Mouse (Mus musculus): ENCODE results near the gene Vegfa.

Gene Vegfa

DNA sequence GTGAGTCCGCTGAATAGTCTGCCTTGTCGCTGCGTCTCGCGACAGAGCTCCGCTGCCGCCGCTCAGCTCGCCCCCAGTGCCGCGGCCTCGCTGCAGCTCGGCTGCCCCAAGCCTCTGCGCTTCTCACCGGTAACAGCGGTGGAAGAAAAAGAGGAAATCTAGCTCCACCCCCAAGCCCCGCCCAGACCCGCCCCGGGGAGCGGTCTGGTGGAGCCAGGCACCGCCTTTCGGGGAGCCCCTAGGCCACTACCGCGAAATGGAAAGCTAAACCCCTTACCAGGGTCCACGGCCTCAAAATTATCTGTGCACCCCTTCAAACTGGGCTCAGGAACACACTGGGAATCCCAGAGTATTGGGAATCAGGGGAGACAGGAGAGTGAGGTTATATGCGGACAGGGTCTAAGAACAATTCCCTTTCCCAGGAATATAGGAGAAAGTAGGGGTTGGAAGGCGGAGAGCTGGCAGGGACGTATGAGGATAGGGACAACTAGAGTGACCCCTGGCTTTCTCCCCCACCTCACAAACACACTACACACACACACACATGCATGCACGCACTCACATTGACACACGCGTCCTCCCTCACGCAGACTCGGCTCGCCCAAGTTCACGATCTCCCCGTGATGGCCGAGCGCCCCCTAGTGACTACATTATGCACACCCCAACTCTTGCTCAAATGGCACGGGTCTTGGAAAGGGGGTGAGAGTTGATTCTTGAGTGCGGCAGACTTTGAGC lies at the start of gene Vegfa:
TSS of gene Vegfa (minus strand) at position 113 of the 735 bp plus-strand sequence.
- peak; percentile 95 for DNase-seq

DNA sequence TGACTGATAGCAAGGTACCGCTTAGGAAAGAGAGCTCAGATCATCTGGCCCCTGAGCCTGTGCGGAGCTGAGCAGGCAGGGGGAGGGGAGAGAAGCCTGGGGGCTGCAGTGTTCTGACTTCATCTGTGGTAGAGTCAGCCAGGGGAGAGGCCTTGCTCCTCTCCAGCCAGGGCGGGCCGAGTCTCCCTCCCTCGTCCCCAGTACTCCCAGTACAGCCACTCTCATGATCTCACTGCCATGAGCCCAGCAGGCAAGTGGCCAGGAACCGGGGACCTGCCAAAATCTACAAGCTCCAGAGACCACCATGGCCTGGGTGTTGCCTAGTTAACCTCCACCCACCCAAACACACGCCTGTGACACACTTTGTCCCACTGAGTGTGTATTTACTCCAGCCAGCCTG lies 49.5 kb upstream of the Vegfa start:
- no peak for DNase-seq

DNA sequence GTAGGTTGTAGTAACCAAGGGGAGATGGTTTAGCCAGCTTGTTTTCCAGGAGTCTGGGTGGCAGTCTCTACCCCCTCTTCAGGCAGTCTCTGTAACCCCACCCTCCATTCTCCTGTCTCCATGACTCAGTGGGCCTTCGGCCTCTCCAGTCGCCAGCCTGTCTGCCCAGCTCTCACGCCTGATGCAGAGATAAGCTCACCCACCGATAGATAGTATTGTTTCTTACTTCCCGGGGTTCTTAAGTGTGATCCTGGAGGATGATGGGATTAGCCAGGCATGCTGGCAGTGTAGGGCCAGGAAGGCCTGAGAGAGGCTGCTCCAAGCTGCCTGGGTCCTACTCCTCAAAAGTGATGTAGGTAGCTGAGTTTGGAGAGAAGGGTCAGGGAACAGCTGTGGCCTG lies 48.9 kb upstream of the Vegfa start:
- no peak for DNase-seq

DNA sequence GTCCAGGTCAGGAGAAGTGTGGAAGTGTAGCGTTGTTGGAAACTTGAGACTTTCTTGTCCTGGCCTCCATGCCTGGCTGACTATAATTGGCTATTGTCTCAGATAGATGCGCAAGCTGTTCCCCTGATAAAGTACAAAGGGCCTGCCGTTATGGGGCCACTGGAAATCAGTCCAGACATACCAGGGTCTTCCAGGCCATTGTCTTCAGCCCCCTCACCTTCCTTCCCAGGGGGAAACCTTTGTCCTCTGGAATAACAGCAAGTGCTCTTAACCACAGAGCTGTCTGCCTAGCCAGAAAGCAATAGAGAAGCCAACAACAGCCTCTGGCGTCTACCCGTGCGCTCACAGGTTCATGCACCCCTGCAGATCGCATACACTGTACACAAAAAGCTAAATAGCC lies 48.2 kb upstream of the Vegfa start:
- DNase-seq = no peak

DNA sequence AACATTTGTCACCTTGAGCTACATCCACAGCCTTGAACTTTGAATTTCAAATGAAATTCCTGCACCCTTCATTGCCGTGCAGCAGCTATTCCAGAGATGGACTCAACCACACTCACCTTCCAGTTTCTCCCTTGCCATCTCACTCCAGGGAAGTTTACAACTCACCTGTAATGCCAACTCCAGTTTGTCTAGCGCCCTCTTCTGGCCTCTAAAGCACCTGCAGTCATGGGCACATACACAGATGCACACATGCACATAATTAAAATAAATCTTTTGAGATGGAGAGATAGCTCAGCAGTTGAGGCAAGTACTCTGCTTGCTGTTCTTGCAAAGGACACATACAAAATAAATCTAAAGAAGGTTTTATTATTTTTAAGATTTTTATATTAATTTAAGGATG lies 46.9 kb upstream of the Vegfa start:
- DNase-seq = no peak

DNA sequence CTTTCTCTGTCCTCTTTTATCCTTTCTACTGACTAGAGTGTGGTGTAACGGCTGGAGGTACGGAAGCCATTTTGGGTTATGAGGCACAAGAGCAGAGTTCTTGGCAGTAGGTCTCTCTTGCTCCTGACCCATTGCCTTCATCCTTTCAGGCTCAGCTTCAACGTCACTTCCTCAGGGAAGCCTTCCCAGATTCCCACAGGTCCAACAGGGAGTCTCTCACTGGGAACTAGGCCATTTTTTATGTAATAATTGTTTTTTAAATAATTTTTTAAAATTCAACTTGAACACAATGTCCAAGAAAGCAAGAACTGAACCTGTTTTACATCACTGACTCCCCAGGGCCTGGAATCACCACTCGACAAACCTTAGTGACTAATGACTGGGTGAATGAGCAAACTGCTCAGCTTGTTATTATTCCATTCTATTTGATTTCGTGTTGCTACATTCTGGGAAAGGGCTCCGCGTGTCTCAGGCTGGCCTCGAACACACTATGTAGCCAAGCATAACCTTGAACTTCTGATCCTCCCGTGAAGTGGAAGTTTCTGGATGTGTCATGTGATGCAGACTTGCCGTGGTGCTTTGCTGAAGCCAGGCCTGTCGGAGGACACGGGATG lies 45.9 kb upstream of the Vegfa start:
- no peak for DNase-seq

DNA sequence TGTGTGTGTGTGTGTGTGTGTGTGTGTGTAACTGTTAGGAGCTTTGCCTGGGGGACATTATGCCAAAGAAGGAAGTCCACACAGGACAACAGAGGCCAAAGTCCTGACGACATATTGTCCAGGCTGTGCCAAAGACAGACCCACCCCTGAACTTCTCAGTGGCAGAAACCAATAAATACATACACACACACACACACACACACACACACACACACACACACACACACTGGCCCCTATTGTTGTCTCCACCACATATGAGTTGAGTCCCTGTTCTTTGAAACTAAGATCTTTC lies 44.0 kb upstream of the Vegfa start:
- DNase-seq = no peak

DNA sequence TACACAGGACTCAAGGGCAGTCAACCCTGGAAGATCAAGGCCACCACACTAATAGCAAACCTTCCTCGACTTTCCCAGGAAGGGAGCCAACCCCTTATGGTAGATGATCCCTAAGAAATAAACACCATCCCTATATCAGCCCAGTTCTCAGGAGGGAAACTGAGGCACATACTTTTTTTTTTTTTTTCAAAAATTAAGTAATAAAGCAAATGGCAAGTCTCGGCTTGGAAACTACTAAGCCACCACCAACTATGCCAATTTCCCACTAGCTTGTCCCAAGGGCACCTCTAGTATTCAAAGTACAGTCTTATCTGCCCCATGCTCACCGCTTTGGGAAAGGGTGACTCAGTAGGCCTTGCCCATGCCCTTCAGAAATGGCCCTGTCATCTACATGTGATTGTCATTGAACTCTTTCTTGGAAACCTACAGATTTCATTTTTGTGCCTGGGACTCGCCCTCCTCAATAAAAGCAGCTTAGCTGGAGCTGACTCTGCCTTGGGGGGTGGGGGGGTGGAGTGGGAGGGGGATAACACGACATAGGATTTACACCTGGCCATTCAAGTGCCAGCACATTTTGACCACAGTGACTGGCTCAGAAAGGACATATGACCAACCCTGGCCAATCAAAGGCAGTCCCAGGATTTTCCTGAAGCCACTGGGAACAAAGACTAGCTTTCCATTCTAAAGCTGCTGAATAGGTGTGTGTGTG lies 43.5 kb upstream of the Vegfa start:
- DNase-seq = no peak

DNA sequence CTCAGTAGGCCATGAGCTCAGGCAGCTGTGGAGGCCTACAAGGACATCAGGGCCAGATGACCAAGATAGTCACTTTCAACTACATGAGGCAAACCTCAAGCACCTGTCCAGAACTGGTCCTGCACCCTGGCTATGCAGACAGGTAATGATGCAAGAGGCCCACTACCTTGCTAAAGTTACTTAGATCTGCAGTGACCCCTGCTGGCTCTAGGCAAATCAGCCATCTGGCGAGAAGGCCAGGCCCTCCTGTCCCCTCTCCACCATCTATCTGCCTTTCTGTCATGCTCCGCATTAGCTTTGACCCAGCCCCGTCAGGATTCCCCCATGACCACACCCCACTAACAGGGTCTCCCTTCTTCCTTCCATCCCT lies 42.9 kb upstream of the Vegfa start:
- peak; percentile 72 for DNase-seq

DNA sequence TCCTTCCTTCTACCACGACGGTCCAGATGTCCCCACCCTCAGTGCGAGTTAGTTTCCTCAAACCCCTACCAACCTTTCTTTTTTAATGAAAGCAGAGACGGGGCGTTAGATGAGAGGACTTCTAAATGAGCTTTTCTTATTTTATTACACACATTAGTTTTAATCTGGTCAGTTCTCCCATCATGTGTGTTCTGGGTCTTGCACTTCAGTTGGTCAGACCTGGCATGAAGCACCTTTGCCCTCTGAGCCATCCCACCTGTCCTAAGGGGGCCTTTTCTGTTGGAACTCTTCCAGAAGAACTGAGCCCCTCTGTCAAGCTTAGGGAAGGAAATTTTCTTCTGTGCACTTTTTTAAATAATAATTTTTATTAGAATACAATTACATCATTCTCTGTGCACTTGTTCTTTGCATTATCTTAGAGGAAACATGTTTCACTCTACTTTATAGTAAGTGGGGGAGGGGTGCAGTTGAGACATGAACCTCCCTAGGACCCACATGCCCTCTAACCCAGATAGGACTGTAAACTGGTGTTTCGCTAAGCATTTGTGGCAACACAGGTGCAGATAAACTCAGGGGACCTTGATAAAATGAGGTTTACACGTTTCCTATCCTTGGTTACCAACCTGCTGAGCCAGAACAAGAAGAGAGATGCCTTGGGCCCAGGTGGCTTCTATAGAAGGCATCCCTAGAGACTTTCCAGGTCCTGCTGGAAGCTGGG lies 42.4 kb upstream of the Vegfa start:
- DNase-seq = no peak

DNA sequence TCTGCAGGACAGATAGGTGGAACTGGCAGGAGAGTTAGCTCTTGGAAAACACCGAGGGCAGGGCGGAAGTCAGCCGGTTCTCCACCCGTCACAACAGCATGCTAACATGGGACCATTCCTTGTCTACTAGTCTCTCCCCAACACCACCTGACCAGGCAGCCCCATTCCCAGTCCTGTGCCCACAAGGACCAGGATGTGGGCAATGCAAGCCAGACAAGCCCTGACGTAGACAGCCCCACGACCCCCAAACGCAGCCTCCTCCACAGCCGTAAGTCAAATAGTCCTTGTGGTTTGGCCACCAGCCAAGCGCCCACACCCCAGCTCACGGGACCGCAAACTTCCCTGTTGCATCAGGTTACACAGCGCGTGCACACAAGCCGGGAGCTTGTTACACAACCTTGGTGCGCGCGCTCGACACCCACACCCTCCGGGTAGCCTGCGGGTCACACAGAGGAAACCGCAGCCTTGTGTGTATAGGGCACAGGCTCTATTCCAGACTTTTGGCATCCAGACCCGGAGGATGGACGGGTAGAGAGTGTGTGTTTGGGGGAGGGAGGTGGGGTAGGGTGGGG lies 41.6 kb upstream of the Vegfa start:
- DNase-seq = peak; percentile 89

DNA sequence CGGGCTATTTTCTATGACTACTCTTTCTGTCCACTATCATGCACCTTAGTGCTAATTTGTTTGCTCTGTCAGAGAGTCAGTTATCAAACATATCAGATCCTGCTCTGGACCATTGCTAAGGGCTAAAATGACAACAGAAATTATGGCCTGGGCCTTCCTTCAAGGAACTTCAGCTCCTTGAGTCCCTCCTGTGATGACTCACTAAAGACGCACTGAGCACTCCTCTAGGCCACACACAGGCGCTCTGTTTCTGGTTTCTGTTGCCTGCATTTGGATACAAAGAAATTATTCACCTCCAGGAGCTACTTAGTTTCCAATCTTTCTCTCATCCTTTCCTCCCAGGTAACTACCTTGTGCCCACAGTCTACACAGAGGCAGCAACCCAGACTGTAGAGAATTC lies 39.4 kb upstream of the Vegfa start:
- no peak for DNase-seq

DNA sequence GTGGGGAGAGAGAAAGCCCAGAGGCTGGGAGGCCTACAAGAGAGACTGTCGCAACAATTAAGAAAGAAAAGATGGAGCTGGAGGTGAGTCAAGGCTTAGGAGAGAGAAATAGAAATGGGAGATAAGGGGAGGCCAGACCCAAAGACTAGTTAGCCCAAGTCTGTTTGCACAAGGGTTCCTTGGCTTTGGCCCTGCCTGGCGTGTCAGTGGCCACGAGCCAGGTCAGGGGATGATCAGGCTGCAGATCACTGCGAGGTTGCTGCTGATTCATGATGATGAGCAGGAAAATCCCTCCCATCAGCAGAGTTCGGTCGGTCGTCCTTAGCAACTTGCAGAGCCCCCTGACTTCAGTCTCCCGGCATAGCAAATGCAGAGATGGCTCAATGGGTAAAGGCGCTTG lies 37.9 kb upstream of the Vegfa start:
- no peak for DNase-seq

DNA sequence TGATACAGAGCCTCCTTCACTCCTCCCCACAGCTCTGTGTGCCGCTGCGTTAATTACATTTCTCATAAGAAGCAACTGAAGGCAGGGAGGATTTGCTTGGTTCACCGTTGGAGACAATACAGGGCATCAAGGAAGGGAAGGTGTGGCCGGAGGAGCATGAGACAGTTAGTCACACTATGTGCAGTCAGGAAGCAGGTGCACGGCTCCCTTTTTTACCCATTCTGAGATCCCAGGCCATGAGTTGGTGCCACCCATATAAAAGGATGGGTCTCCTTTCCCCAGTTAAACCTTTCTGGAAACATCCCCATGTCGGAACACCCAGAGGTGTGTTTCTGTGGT lies 31.8 kb upstream of the Vegfa start:
- no peak for DNase-seq

DNA sequence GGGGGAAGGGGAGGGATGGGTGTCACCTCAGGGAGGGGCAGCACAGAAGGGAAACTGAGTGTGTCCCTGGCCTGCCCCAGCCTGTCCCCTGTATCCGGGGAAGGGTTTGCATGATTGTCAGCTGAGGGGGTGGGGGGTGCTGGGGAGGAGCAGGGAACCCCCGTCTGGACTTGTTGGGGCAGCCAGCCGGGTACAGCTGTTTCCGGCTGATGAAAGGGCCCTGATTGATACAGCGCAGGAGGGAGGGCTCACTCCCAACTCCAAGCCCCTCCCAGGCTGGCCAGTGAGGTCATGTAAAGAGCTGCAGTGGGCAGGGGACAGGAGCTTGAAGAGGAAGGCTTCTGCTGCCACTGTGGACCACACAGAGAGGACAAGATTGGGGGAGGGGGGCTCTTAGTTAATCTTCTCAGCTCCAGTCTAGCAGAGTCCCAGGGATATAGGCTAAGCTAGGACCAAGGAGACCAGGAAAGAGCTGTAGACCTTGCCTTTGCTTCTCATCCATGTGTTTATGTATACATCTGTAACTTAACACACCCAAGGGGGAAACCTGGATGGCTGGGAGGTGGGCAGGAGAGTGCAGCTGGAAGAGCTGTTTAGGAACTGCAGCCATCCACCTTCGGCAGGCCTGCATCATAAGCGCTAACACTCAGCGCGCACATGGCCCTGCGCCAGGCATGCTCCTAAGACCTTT lies 31.3 kb upstream of the Vegfa start:
- DNase-seq = no peak

DNA sequence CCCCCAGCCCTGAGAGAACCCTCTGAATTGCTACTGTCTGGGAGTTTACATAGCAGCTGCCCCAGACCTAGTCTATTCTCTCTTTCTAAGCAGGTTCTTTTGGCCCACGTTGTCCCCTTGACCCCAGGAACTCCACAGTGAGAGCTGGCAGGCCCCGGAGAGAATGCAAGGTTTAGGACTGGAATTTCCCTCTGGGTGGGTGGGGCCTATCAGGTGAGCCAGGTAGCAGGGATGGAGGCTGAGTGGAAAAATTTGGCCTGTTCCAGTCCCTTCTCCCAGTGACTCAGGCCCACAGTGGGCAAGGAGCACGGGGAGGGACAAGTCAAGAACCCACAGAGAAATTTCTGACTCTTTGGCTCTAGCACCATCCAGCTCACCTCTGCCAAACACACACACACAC lies 28.1 kb upstream of the Vegfa start:
- no peak for DNase-seq

DNA sequence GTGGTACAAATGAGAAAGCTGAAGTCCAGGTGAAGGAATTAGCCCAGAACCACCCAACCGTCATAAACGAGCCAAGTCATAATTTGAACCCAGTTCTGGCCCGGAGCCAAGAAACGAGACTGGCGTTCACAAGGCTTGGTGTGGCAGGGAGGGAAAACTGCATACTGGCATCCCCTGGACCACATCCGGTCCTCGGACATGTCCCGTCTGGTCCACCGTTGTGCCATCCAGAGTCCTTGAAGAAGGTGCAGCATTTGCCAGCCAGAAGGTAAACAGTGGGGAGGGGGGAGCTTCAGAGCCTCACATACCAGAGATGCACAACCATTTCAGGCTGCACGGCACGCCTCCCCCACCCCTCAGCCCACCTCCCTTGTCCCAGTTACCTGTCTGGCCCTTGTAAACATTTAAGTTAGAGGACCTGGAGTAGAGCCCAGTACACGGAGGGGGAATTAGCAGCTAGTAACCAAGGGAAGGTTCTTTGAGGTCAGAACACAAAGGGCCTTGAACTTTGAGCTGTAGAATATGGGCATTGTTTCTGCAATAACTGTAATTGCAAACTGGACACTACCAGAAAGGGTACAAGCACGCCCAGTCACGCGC lies 27.2 kb upstream of the Vegfa start:
- DNase-seq = no peak

DNA sequence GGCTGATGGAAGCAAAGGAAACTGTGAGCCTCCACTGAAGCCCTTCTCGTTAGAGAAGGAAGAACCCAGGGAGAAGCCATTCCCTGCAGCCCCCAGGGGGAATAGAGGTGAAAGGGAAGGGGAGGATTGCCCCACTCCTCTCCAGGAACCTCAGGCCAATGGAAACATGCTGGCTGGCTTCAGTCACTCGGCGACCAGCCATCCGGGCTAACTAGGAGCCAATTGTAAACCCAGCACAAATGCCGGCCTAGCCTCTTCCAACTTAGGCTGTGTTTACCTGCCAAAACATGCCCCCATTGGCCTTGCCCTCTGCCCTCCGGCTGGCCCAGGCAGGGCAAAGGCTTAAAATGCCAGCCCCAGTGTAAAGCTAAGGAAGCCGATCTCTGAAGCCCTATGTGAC lies 24.1 kb upstream of the Vegfa start:
- DNase-seq = no peak

DNA sequence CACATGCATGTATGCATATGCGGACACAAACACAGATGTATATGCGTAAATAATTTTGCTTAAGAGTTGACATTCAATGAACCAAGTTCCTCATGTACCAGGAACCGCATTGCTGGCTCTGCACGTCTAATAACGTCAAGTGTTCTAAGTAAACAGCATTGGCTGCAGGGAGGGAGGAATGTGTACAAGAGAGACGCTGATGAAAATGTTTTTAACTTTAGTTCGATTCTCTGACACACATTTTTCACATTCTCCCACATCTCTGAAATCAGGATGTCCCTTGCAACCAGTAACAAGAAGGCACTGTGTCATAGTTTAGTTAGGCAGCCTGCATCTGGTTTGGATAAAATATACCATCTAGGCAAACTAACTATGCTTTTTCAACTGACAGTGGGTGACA lies 23.6 kb upstream of the Vegfa start:
- DNase-seq = no peak

DNA sequence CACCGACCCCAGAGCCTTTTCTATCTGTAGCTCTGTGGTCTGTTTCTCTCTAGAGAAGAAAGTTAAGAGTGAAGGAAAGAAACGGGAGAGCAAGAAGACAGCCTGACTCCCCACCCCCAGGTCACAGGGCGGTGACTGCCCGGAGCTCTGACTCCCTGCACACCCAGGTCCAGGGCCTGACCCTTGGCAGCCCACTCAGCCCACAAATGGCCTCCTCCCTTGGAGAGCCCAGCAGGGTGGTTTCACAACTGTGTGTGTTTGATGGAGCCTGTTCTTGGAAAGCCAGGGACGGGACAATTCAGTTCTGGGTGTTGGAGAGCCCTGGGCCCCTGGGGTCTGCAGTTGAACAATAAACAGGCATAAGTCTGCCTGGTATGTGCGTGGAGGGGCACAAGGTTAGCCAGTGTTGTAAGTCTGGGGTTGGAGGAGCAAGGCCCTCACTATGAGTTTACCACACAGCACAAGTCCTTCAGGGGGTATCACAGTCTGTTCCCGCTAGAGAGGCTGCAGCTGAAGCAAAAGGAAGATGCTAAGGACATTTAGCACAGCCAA lies 21.2 kb upstream of the Vegfa start:
- no peak for DNase-seq

DNA sequence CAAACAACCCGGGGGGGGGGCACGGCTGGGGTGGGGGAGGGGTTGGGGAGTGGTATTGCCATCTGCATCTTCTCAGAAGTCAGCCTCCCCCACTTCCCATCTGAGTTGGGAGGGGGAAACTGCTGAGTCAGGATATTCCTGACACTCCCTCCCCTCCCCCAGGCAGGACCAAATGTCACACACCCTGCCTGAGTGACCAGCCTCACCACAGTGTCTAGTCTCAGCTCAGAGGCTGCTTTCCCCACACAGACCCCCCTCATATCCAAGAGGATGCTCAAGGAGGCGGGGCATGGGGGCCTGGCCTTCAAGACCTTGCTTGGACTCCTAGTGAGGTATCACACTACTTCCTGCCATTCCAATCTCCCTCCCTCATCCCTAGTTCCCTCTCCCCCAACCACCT lies 20.0 kb upstream of the Vegfa start:
- DNase-seq = no peak

DNA sequence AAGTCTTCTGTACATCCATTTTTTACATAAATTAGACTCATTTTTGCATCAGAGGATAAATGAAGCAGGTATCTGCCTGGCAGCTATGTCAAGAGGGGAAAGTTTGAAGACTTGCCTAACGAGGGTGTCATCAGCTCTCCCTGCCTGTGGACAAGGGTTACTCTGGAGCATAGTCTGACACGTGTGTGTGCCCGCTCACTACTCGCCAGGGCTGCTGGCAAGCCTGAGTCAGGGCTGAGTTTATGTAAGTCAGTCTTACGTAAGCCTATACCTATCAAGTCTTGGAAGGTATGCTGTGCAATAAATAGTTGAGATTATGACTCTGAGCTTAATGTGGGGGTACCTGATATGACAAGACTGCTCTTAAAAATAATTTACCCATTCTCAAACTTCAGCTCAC lies 19.2 kb upstream of the Vegfa start:
- DNase-seq = no peak
